Mouse (Mus musculus) B cell, adult 2 months (primary cell): Measurements from ENCODE around the gene Arl5c.

Experiments used
- DNase-seq, 2 experiments: peaks; one replicate each; pipeline ENCODE4 v3.0.0; 2022

Arl5c gene

GRCm38 (mm10) chr11:97988530-97989096 lies 7.4 kb downstream of the Arl5c start:
- peak; percentile 93 to 94 for DNase-seq

- peak; percentile 96 to 97 for DNase-seq
These were observed 8.1 kb downstream of the Arl5c start for GRCm38 (mm10) chr11:97987551-97988526.

GRCm38 (mm10) chr11:97986738-97987465 lies 9.1 kb downstream of the Arl5c start:
- no peak for DNase-seq

GRCm38 (mm10) chr11:97985727-97986677 lies 10.0 kb downstream of the Arl5c start, which contains the start of gene Plxdc1:
TSS of gene Plxdc1 (minus strand) at chr11:97986444.
- DNase-seq = peak; percentile 38 to 45

GRCm38 (mm10) chr11:97983983-97984382 lies 12.0 kb downstream of the Arl5c start:
- DNase-seq = peak; percentile 36 to 42

- no peak for DNase-seq
These were observed 12.5 kb downstream of the Arl5c start for GRCm38 (mm10) chr11:97983506-97983905.

DNA sequence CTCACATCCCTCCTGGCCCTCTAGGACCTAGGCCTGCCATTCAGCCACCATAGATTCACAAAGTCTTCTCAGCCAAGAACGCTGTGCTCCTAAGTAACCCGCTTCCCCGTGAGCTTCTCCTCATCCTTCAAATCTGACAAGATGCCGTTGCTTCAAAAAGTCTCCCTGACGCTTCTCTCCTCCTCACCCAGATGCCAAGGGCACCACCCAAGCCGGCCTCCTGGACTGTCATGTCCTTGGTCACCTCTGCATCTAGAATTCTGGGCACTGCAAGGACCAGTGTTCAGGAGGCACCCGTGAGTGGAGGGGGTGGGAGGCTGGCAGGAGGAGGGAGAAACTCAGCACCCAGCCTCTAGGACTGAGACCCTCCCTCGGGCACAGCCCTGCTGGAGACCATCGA lies 13.3 kb downstream of the Arl5c start:
- no peak for DNase-seq

DNA sequence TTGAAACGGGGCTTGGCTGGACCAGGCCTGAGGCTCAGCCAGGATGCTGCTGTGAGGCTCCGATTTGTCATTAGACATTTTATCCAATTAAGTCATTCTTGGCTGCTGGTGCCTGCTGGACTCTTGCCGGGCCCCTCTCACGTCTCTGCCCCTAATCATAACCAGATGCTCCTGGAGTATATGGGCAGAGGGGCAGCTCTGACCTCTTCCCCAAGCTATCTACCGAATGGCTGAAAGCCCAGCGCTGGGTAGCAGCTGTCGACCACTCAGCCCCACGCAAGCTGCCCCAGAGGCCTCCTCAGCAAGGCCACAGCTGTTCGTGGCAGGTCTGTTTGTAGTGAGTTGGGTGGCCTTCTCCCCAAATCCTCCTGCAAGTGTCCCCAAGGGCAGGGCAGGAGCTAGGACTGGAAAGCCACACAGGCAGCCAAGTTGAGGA lies 15.4 kb downstream of the Arl5c start:
- no peak for DNase-seq

GRCm38 (mm10) chr11:97979824-97980495 lies 16.0 kb downstream of the Arl5c start:
- no peak for DNase-seq

GRCm38 (mm10) chr11:97978392-97978791 lies 17.6 kb downstream of the Arl5c start:
- DNase-seq = no peak

- no peak for DNase-seq
These were observed 18.2 kb downstream of the Arl5c start for GRCm38 (mm10) chr11:97977797-97978196.

DNA sequence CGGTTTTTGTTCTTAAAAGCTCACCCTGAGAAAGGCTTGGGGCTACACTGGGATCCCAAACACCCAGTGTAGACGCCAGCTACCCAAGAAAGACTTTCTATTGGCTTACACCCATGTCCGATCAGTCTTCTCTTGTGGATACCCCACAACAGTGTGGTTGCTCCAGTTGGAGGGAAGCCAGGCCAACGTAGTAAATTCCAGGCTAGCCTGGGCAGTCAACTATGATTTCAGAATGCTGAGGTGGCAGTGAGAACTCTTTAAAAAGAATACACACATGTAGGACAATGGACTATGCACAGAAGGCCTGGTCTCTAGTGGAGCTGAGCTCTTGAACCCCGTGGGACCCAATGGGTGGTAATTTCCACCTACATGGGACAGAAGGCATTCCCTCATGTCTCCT lies 21.2 kb downstream of the Arl5c start:
- no peak for DNase-seq

GRCm38 (mm10) chr11:97974141-97974540 lies 21.8 kb downstream of the Arl5c start:
- no peak for DNase-seq

GRCm38 (mm10) chr11:97972434-97972833 lies 23.5 kb downstream of the Arl5c start:
- DNase-seq = peak in 1 of 2 experiments; percentile 25

GRCm38 (mm10) chr11:97971232-97971631 lies 24.7 kb downstream of the Arl5c start:
- DNase-seq = no peak

GRCm38 (mm10) chr11:97970771-97971170 lies 25.2 kb downstream of the Arl5c start:
- no peak for DNase-seq

GRCm38 (mm10) chr11:97968385-97968784 lies 27.6 kb downstream of the Arl5c start:
- no peak for DNase-seq

DNA sequence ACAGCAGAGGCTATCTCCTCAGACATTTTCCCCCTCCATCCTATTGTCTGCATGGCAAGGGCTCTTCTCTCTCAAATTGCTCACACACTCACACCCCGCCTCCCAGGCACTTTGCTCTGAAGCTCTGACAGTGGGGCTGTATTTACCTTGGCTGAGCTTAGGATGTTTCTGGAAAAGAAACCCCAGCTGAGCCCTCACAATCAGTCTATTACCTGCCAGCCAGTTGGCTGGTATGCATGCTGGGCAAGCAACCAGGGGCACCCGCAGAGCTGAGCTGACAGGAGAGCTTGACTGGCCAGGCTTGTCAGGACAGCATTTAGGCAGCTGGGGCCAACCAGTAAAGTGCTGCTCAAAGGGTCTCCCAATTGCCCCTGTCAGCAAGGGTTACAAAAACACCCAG lies 28.9 kb downstream of the Arl5c start:
- no peak for DNase-seq

GRCm38 (mm10) chr11:97960907-97961306 lies 35.1 kb downstream of the Arl5c start:
- peak; percentile 39 to 48 for DNase-seq

DNA sequence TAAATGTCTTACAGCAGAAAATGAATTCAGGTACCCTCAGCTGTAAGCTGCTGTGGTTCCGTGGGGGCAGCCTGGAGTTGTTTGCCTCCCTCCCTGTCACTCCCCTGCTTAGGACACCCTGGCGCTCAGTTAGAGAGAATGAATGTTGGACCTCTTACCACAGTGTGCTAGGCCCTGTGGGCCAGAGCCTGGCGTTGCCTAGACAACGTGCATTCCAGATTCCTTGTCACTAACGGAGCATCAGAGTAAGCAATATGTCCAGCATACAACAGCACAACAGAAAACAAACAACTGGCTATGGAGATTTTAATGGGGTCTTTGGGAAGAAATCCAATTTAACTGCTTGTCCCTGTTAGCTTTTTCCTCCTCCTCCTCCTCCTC lies 36.7 kb downstream of the Arl5c start:
- no peak for DNase-seq

GRCm38 (mm10) chr11:97958641-97959299 lies 37.2 kb downstream of the Arl5c start:
- no peak for DNase-seq
